Mouse (Mus musculus) lung, postnatal 14 days (tissue): ENCODE measurements at regions not wholly inside any gene's neighbourhood (a gene's known extent, or its start where the extent isn't known, plus 50 kb on each side); places are given as distances from the start of the nearest gene placed in this dataset.

ENCODE experiments used
- DNase-seq: peaks from one replicate; pipeline ENCODE4 v3.0.0; 2021

GRCm38 (mm10) chr3:102311482-102312225 lies 107.2 kb upstream of the Vangl1 start:
- no peak for DNase-seq

GRCm38 (mm10) chr3:102310243-102310642 lies 105.8 kb upstream of the Vangl1 start:
- no peak for DNase-seq

DNA sequence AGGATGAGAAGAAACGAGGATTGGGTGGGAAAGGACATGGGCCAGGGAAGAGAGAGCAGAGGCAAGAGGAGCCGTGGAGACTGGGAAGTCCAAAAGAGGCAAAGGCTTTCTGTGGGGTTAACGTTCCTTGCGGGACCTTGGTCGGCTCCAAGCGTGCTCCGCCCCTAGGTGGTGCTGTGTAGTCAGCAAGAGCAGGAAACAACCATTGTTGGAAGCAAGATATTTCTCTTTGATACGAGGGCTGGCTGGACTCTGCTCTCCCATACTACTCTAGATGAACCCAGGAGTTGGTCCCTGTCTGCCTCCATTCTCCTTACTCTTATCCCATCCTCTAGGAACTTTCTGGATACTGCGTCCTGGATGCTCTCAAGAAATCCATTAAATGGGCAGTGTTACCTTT lies 105.3 kb upstream of the Vangl1 start:
- peak; percentile 83 for DNase-seq

DNA sequence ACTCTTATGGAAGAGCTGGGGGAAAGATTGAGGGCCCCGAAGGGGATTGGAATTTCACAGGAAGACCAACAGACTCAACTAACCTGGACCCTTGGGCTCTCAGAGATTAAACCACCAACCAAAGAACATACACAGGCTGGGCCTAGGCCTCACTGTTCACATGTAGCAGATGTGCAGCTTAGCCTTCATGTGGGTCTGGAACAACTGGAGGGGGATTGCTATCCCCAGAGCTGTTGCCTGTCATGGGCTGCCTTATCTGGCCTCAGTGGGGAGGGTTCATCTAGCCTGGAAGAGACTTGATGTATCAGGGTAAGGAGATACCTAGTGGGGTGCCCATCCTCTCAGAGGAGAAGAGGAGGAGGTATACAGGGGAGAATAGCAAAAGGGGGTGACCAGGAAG lies 103.2 kb upstream of the Vangl1 start:
- DNase-seq: no peak

DNA sequence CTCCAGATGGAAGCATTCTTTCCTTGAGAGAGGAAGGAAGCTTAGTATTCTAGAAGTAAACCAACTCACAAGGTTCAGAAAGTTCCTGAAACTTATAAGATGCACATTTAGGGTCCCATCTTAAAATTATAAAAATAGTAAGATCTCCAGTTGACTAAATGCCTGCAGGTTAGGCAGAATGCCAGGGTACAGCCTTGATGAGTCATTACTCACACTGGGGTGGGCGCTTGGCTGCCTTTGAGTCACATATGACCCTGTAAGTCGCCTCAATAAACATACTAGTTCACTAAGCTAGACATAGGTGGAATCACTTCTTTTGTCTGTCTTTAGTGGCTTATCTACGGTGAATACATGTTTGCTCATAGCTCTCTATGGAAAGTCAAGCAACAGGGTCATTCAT lies 87.9 kb upstream of the Vangl1 start:
- no peak for DNase-seq

DNA sequence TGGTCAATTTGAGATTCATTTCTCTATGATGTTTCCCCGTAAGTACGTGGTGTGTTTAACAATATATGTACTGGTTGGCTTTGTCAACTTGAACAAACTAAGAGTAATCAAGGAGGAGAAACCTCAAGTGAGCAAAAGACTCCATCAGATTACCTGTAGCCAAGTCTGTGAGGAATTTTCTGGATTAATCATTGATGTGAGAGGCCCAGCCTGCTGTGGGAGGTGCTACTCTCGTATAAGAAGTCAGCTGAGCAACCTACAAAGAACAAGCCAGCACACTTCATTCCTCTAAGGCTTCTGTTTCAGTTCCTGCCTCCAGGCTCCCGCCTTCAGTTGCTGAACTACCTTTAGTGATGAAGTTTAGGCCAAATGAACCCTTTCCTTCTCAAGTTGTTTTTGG lies 77.5 kb upstream of the Vangl1 start:
- DNase-seq: no peak

DNA sequence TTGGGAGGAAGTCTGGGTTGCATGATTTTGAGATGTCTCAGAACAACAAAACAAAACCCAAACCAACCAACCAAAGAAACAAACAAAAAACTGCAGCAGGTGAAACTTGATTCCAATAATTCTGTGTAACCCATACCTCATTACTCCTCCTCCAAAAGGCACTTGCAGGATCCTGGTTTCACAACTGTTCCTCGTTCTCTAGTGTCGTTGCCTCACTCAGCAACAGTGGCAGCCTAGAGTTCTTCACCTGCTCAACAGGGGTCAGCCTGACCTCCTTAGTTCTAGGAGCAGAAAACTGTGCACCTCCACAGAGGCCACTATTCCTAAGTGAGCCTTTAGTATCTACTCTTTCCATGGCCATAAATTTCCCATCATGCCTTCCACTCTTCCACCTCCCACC lies 72.3 kb upstream of the Vangl1 start:
- DNase-seq: no peak

DNA sequence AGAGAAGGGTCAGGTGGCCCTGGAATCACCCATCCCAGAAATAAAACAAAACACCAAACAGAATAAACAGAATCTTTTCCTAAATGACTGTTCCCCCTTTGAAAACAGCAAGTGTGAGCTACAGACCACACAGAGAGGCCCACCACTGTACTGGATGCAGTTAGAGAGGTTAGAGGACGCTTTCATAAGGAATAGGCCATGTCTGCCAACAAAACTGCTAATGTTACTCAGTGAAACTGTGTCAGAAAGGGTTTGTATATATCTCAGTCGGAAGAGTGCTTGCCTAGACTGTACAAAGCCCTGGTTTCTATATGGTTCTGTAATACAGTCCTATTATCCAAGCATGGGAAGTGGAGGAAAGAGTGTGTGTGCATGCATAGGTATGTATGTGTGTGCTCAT lies 71.8 kb upstream of the Vangl1 start:
- DNase-seq: no peak

DNA sequence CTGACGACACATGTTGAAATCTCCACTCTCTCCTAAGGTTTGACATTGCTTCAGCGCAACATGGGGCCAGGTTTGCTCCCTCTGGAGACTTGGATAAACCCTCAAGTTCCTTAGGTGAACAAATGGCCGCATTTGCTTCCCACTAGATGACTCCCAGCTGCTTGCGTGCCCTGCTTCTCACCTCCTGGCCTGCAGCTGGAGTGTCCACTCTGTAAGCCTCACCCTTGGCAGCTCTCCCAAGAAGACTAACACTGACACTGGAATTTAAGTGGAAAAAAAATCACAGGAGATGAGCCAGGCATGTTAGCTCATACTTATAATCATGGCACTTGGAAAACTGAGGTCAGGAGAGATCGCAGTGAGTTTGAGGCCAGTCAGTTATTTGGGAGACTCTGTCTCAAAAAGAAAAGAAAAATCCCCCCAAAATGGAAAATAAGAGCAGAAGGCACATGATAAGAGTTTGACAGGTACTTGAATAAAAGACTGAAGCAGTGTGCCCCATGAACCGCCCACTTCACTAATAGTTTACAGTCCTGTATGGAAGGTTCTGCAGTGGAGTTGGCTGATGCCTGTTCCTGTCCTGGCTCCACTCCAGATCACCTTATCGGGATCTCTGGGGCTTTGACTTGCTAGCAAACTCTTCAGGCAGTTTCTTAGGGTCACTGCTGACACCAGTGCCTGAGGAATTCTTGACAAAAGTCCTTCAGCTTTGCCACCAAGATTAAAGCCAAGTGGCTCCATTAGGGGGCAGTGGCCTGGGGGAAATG lies 70.9 kb upstream of the Vangl1 start:
- DNase-seq: peak; percentile 44

DNA sequence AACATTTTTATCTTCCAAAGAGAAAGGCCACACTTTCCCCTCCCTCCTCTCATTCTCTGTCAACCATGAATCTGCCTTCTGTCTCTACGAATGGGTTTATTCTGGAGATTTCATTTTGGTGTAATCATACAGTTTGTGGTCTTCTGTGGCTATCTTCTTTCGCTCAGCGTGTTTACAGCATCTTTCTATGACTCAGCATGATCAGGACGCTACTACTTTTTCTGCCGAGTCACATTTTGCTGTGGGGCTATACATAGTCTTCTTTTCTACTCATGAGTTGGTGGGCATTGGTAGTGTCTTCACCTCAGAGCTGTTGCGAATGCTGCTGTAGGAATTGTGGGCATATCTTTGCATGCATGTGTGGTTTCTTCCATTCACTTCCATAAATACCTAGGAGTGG lies 66.3 kb upstream of the Vangl1 start:
- DNase-seq: no peak

DNA sequence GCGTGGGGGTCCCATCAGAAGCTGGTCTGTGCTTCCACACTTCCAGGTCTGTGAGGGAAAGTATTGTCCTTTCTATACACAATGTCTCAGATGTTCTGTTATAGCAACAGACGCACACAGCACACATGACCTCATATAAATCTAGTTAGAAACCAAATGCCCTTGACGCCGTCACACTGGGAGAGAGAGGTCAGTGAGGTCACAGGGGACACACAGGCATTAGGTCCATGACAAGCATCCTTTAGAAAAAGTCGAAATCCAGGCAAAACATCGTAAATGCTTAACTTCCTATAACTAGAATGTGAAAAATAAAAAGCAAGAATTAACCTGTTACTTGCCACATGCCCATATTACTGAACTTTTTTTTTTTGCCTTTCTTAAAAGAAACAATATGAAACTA lies 65.8 kb upstream of the Vangl1 start:
- DNase-seq: no peak

- DNase-seq: no peak
Measured at GRCm38 (mm10) chr3:102266136-102266535, 61.6 kb upstream of the Vangl1 start.

DNA sequence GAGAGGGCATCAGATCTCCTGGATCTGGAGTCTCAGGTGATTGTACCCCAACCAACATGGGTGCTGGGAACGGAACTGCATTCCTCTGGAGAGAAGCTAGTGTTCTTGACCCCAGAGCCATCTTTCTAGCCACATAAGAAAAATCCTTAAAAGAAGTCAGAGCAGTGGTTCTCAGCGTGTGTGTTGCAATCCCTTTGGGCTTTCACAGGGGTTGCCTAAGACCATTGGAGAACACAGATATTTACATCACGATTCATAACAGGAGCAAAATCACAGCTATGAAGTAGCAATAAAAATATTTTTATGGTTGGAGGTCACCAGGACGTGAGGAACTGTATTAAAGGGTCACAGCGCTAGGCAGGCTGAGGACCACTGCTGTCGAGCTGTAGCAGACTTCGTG lies 60.7 kb upstream of the Vangl1 start:
- DNase-seq: no peak

DNA sequence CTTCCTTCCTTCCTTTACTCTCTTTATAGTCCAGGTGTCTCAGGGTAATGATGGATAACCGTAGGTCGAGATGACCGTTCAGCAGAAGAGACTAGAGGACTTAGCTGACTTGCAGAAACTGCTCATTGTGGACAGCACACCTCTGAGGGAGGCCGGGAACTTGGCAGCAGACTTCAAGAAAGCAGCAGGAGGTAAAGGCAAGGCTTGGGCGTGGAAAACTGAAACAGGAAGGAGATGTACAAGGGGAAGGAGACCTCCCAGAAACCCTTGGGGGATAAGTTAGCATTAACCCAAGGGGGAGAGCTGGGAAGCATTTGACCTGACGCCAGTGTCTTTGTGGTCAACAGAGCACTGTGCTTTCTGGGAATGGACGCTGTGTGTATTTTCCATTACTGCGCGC lies 58.8 kb upstream of the Vangl1 start:
- DNase-seq: no peak

GRCm38 (mm10) chr3:102262665-102263064 lies 58.2 kb upstream of the Vangl1 start:
- no peak for DNase-seq

DNA sequence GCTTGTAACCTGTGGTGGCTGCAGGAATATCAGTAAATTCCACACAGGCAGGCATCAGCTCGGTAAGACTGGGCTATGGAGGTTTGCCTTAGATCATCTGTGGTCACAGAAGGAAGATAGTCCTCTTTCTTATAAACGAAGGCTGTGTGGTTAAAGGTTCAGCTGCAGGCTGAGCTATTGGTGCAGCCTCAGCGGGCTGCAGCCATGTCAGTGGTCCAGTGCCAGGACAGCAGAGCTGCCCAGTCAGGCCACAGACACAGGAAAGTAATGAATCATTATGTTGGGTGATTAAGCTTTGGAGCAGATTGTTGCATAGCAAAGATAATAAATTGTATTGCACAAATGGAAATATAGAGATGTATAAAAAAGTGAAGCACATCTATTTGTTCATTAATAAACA lies 57.0 kb upstream of the Vangl1 start:
- DNase-seq: no peak
